Mouse (Mus musculus): ENCODE data around the gene Smim8. TPM values are rescaled to one million over a fixed set of nuclear protein-coding genes. Genes with fewer than 3 reads are reported as not detected.

Smim8 gene
- polyA plus RNA-seq (2012; rRNA removed) (14.5 and 20.1 TPM in 2 replicates), polyA plus RNA-seq (2014; fragmentation: Nextera tagmentation; extraction: Ambion mirVana) (50.2 and 53.2 TPM in 2 replicates)

DNA sequence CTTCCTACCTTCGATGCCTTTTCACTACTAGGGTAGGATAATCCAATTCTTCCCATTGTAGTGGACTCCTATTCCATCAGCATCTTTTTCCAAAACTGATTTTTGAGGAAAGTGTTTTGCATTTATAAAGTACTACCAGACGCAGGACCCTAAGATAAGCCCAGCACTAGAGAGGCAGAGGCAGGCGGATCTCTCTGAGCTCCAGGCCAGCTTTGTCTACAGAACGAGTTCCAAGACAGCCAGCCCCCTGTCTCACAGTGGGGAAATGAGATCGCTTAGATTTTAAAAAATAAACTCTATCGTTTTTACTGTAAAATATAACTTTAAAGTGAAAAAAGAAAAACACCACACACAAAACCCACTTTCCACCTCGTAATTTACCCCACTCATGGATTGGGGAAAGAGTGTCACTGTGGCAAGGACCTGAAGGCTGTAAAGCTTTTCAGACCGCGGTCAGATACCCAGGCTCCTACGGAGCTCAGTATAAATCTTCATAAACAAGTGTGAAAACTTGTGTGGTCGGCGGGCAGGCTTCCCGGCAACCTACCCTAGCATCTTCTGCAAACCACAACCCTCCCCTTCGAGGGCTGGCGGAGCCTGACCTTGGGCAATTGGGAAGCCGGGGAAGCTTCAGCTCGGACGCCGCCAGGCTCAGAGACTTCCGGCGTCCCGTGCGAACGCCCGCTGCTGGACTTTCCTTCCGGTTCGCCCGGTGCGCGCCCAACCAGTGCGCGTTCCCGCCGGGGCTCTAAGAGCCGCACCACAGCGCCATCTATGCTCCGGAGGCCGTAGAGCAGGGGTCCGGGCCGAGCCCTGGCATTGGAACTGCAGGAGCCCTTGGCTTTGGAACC is at the start of gene Smim8:
Smim8 (minus strand) TSS at position 747 of the 851 bp plus-strand sequence.
- Histone ChIP-seq H3K27me3 (ENCODE audit: control insufficient read depth, insufficient read depth, low read length) (no peaks in the 10 kb centered on the region), H3K27ac (replicated peaks; ENCODE audit: low read depth, low read length) (peak within 1 kb of the TSS; percentile 77), H3K9me3 (ENCODE audit: control insufficient read depth, low read length) (no peaks in the 10 kb centered on the region), H3K4me3 (replicated peaks; ENCODE audit: low read length) (peak within 1 kb of the TSS; percentile 63), H3K9ac (ENCODE audit: low read depth, low read length, severe bottlenecking) (peak within 1 kb of the TSS; percentile 81), H3K4me2 (replicated peaks; ENCODE audit: low read depth, low read length, severe bottlenecking) (peak within 1 kb of the TSS; percentile 66), H3K36me3 (ENCODE audit: control insufficient read depth, insufficient read depth, low read length) (no peaks in the 10 kb centered on the region), H3K4me1 (ENCODE audit: control insufficient read depth, insufficient read depth, low read length) (peaks cover 2% of the 10 kb centered on the region; the same call in 1 of the 2 replicates)
- WGBS: 6% methylated on average over 40 of the region's 40 CpGs
- peak; percentile 94 for DNase-seq (ENCODE audit: low spot score)
- TF ChIP-seq POLR2A (IDR thresholded peaks at IDR 0.05; ENCODE audit: borderline replicate concordance, extremely low read depth, insufficient read depth, insufficient read length): peak; percentile 92; the same call in 1 of the 2 replicates
- ATAC-seq (ENCODE audit: low FRiP score, low read depth): peak; percentile 92

DNA sequence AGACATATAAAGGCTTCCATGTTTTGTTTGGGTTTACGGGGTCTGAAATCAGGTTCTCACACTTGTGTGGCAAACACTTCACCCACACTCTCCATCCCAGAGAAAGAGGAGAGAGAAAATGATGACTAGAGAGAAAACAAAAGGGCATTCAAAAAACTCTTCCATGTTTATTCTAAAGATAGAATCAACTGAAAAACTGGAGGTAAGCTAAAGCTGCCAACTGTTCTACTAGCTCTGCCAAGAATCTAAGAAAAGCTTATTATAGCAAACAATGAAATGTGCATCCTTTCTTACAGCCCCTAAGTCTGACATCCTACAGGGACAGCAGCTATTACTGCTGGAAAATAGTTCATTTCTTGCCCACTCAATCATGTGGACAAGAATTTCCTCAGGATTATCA is 45.7 kb upstream of the Smim8 start:
- no peak overlapping the region for H3K4me3 ChIP-seq (replicated peaks; ENCODE audit: low read length)
- H3K9me3 ChIP-seq (ENCODE audit: control insufficient read depth, low read length): no peaks in the 10 kb centered on the region
- H3K27ac ChIP-seq (replicated peaks; ENCODE audit: low read depth, low read length): no peak overlapping the region
- H3K27me3 ChIP-seq (ENCODE audit: control insufficient read depth, insufficient read depth, low read length): no peaks in the 10 kb centered on the region
- DNase-seq (ENCODE audit: low spot score): no peak
- TF ChIP-seq POLR2A (IDR thresholded peaks at IDR 0.05; ENCODE audit: borderline replicate concordance, extremely low read depth, insufficient read depth, insufficient read length): no peak
- no peak overlapping the region for H3K9ac ChIP-seq (ENCODE audit: low read depth, low read length, severe bottlenecking)
- H3K36me3 ChIP-seq (ENCODE audit: control insufficient read depth, insufficient read depth, low read length): peaks cover 25% of the 10 kb centered on the region
- no peak overlapping the region for H3K4me2 ChIP-seq (replicated peaks; ENCODE audit: low read depth, low read length, severe bottlenecking)
- 97% methylated on average over 1 of the region's 1 CpGs for WGBS
- H3K4me1 ChIP-seq (ENCODE audit: control insufficient read depth, insufficient read depth, low read length): no peaks in the 10 kb centered on the region
- ATAC-seq (ENCODE audit: low FRiP score, low read depth): no peak

DNA sequence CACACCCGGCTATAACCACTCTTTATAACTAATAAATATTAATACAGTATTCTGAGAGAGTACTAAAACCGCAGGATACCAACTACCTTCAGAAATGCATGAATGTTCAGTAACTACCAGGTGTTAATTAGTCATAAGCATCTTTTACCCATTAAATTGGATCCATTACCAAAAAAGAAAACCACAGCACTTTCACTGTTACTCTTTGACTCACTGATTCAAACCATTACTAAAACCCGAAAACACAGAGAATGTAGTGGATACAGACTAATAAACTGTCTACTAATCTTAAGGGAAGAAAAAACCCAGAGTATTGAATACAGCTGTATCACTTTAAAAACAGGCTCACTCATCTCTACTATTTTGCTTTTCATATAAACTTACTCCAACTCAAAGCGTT is 41.7 kb upstream of the Smim8 start:
- peaks cover 50% of the 10 kb centered on the region for H3K36me3 ChIP-seq (ENCODE audit: control insufficient read depth, insufficient read depth, low read length)

DNA sequence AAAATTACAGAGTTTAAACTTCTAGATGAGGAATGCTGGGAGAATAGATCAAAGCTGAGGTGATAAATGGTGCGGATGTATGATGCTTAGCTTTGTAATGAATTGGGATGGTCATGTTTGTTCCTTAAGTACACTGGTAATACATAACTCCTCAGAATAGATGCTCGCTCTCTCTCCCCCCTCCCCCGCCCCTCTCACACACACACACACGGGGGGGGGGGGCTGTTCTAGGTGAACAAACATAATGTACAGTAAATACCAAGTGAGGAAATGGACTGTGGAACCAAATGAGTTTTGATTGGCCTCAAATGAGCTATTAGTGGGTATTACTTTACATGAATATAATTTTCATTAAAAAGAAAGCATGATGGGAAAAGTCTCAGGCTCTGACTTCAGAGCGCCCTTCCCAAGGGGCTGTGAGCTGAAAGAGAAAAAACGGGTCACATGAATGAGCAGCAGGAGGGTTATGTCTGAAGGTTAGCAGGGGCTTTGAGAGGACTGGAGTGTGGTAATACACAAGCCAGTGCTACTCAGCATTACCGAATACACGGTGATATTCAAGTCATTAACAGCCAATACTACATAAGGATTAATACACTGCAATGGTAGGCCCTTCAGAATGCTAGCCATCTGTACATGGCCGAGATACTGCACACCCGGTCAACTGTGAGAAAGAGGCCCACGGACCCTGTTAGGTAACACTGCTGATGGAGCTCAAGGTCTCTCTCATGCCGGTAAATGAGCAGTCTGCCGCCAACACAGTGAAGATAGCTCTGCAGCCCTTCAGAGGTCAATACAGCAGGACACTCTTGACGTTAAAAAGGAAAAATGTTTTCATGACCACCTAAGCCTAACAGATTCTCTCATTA is 23.2 kb upstream of the Smim8 start:
- TF ChIP-seq POLR2A (IDR thresholded peaks at IDR 0.05; ENCODE audit: borderline replicate concordance, extremely low read depth, insufficient read depth, insufficient read length): no peak
- peaks cover 27% of the 10 kb centered on the region for H3K36me3 ChIP-seq (ENCODE audit: control insufficient read depth, insufficient read depth, low read length)
- 90% methylated on average over 14 of the region's 14 CpGs for WGBS
- DNase-seq (ENCODE audit: low spot score): no peak
- H3K27me3 ChIP-seq (ENCODE audit: control insufficient read depth, insufficient read depth, low read length): no peaks in the 10 kb centered on the region
- 0 out of 2 replicates have a peak, but pooled peaks cover 4% of the 10 kb centered on the region for H3K4me1 ChIP-seq (ENCODE audit: control insufficient read depth, insufficient read depth, low read length)
- no peak overlapping the region for H3K27ac ChIP-seq (replicated peaks; ENCODE audit: low read depth, low read length)
- no peak overlapping the region for H3K4me2 ChIP-seq (replicated peaks; ENCODE audit: low read depth, low read length, severe bottlenecking)
- no peak for ATAC-seq (ENCODE audit: low FRiP score, low read depth)
- no peak overlapping the region for H3K4me3 ChIP-seq (replicated peaks; ENCODE audit: low read length)
- H3K9ac ChIP-seq (ENCODE audit: low read depth, low read length, severe bottlenecking): no peak overlapping the region
- H3K9me3 ChIP-seq (ENCODE audit: control insufficient read depth, low read length): no peaks in the 10 kb centered on the region

More for the DNA sequence above, 41.7 kb upstream of the Smim8 start:
- Histone ChIP-seq H3K27ac (replicated peaks; ENCODE audit: low read depth, low read length) (no peak overlapping the region), H3K9ac (ENCODE audit: low read depth, low read length, severe bottlenecking) (no peak overlapping the region), H3K4me2 (replicated peaks; ENCODE audit: low read depth, low read length, severe bottlenecking) (no peak overlapping the region), H3K4me1 (ENCODE audit: control insufficient read depth, insufficient read depth, low read length) (no peaks in the 10 kb centered on the region), H3K27me3 (ENCODE audit: control insufficient read depth, insufficient read depth, low read length) (no peaks in the 10 kb centered on the region), H3K9me3 (ENCODE audit: control insufficient read depth, low read length) (no peaks in the 10 kb centered on the region), H3K4me3 (replicated peaks; ENCODE audit: low read length) (no peak overlapping the region)
- WGBS: 77% methylated on average over 4 of the region's 4 CpGs
- no peak for TF ChIP-seq POLR2A (IDR thresholded peaks at IDR 0.05; ENCODE audit: borderline replicate concordance, extremely low read depth, insufficient read depth, insufficient read length)
- no peak for DNase-seq (ENCODE audit: low spot score)
- no peak for ATAC-seq (ENCODE audit: low FRiP score, low read depth)

DNA sequence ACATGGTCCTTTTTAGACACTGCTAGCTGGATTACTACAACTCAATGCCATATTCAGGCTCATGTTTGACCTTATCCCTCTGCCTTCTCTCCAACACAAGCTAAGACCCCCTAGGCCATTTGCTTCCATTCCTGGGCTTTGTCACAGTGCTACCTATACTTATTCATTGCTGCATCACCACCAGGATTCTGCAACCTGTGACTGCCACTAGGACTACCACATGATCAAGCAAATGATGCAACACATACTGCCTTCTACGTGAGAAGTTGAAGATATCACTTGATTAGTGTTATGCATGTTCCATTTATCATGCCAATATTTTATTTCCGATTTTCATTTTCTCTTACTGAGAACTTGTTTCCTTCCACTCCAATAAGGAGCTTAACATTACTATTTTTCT is 19.8 kb upstream of the Smim8 start:
- peaks cover 6% of the 10 kb centered on the region; the same call in 1 of the 2 replicates for H3K36me3 ChIP-seq (ENCODE audit: control insufficient read depth, insufficient read depth, low read length)

More for the DNA sequence above, 19.8 kb upstream of the Smim8 start:
- no peak for ATAC-seq (ENCODE audit: low FRiP score, low read depth)
- Histone ChIP-seq H3K9me3 (ENCODE audit: control insufficient read depth, low read length) (no peaks in the 10 kb centered on the region), H3K4me3 (replicated peaks; ENCODE audit: low read length) (no peak overlapping the region), H3K4me1 (ENCODE audit: control insufficient read depth, insufficient read depth, low read length) (peaks cover 13% of the 10 kb centered on the region; the same call in 1 of the 2 replicates), H3K27ac (replicated peaks; ENCODE audit: low read depth, low read length) (no peak overlapping the region), H3K9ac (ENCODE audit: low read depth, low read length, severe bottlenecking) (no peak overlapping the region), H3K27me3 (ENCODE audit: control insufficient read depth, insufficient read depth, low read length) (no peaks in the 10 kb centered on the region), H3K4me2 (replicated peaks; ENCODE audit: low read depth, low read length, severe bottlenecking) (no peak overlapping the region)
- DNase-seq (ENCODE audit: low spot score): no peak
- no peak for TF ChIP-seq POLR2A (IDR thresholded peaks at IDR 0.05; ENCODE audit: borderline replicate concordance, extremely low read depth, insufficient read depth, insufficient read length)
- 89% methylated on average over 2 of the region's 2 CpGs for WGBS
